Mouse (Mus musculus): ENCODE measurements at regions not wholly inside any gene's neighbourhood (a gene's known extent, or its start where the extent isn't known, plus 50 kb on each side); places are given as distances from the start of the nearest gene placed in this dataset.

GRCm38 (mm10) chr3:41433106-41433505 lies 122.4 kb upstream of the Jade1 start:
- Histone ChIP-seq H3K4me3 (replicated peaks) (no peak overlapping the region), H3K36me3 (no peaks in the 10 kb centered on the region), H3K4me2 (no peak overlapping the region), H3K27ac (no peak overlapping the region), H3K9me3 (replicated peaks) (no peaks in the 10 kb centered on the region), H3K9ac (no peak overlapping the region), H3K27me3 (no peaks in the 10 kb centered on the region), H3K4me1 (peaks cover 5% of the 10 kb centered on the region; the same call in 1 of the 2 replicates)
- ATAC-seq (replicated peaks; ENCODE audit: low FRiP score), result no peak
- 63% methylated on average over 3 of the region's 3 CpGs for WGBS

GRCm38 (mm10) chr3:41432376-41432775 lies 123.2 kb upstream of the Jade1 start:
- no peak overlapping the region for H3K4me2 ChIP-seq
- no peaks in the 10 kb centered on the region for H3K36me3 ChIP-seq
- no peak overlapping the region for H3K4me3 ChIP-seq (replicated peaks)
- no peaks in the 10 kb centered on the region for H3K27me3 ChIP-seq
- ATAC-seq (replicated peaks; ENCODE audit: low FRiP score), result 0 out of 2 replicates have a peak, but pooled peaks have one; percentile 54
- H3K4me1 ChIP-seq, result peaks cover 5% of the 10 kb centered on the region; the same call in 1 of the 2 replicates
- WGBS, result 80% methylated on average over 5 of the region's 5 CpGs
- H3K9ac ChIP-seq, result no peak overlapping the region
- H3K27ac ChIP-seq, result no peak overlapping the region
- H3K9me3 ChIP-seq (replicated peaks), result no peaks in the 10 kb centered on the region

- no peak overlapping the region for H3K4me3 ChIP-seq (replicated peaks)
- no peak for ATAC-seq (replicated peaks; ENCODE audit: low FRiP score)
- no peaks in the 10 kb centered on the region for H3K9me3 ChIP-seq (replicated peaks)
- no peaks in the 10 kb centered on the region for H3K36me3 ChIP-seq
- H3K27ac ChIP-seq, result no peak overlapping the region
- no peaks in the 10 kb centered on the region for H3K27me3 ChIP-seq
- H3K4me1 ChIP-seq, result peaks cover 5% of the 10 kb centered on the region; the same call in 1 of the 2 replicates
- 47% methylated on average over 3 of the region's 3 CpGs for WGBS
- no peak overlapping the region for H3K9ac ChIP-seq
- no peak overlapping the region for H3K4me2 ChIP-seq
Measured at GRCm38 (mm10) chr3:41430191-41430590, 125.3 kb upstream of the Jade1 start.

GRCm38 (mm10) chr3:41426946-41427345 lies 128.6 kb upstream of the Jade1 start:
- no peaks in the 10 kb centered on the region for H3K36me3 ChIP-seq
- no peak overlapping the region for H3K27ac ChIP-seq
- no peak overlapping the region for H3K4me2 ChIP-seq
- H3K27me3 ChIP-seq, result no peaks in the 10 kb centered on the region
- ATAC-seq (replicated peaks; ENCODE audit: low FRiP score), result no peak
- peaks cover 19% of the 10 kb centered on the region for H3K4me1 ChIP-seq
- 76% methylated on average over 3 of the region's 3 CpGs for WGBS
- H3K9me3 ChIP-seq (replicated peaks), result no peaks in the 10 kb centered on the region
- no peak overlapping the region for H3K4me3 ChIP-seq (replicated peaks)
- no peak overlapping the region for H3K9ac ChIP-seq

GRCm38 (mm10) chr3:41425863-41426262 lies 129.7 kb upstream of the Jade1 start:
- ATAC-seq (replicated peaks; ENCODE audit: low FRiP score), result no peak
- WGBS, result 50% methylated on average over 8 of the region's 8 CpGs
- Histone ChIP-seq H3K36me3 (no peaks in the 10 kb centered on the region), H3K4me1 (peaks cover 19% of the 10 kb centered on the region), H3K4me3 (replicated peaks) (no peak overlapping the region), H3K4me2 (no peak overlapping the region), H3K9me3 (replicated peaks) (no peaks in the 10 kb centered on the region), H3K27ac (no peak overlapping the region), H3K27me3 (no peaks in the 10 kb centered on the region), H3K9ac (no peak overlapping the region)

- WGBS, result 14% methylated on average over 10 of the region's 10 CpGs
Measured at GRCm38 (mm10) chr3:41424142-41424939, 131.2 kb upstream of the Jade1 start.

GRCm38 (mm10) chr3:41423630-41424029 lies 131.9 kb upstream of the Jade1 start:
- Histone ChIP-seq H3K9me3 (replicated peaks) (no peaks in the 10 kb centered on the region), H3K4me2 (no peak overlapping the region), H3K27ac (no peak overlapping the region), H3K36me3 (no peaks in the 10 kb centered on the region), H3K27me3 (no peaks in the 10 kb centered on the region), H3K4me3 (replicated peaks) (no peak overlapping the region), H3K4me1 (peaks cover 15% of the 10 kb centered on the region), H3K9ac (no peak overlapping the region)
- ATAC-seq (replicated peaks; ENCODE audit: low FRiP score), result peak; percentile 63
- WGBS, result 53% methylated on average over 5 of the region's 5 CpGs

More at GRCm38 (mm10) chr3:41424142-41424939, 131.2 kb upstream of the Jade1 start:
- no peaks in the 10 kb centered on the region for H3K36me3 ChIP-seq
- H3K4me2 ChIP-seq, result 0 out of 2 replicates have a peak overlapping the region, but pooled peaks have one; percentile 9
- H3K4me1 ChIP-seq, result peaks cover 15% of the 10 kb centered on the region
- H3K27me3 ChIP-seq, result no peaks in the 10 kb centered on the region
- H3K27ac ChIP-seq, result no peak overlapping the region
- H3K4me3 ChIP-seq (replicated peaks), result no peak overlapping the region
- peak; percentile 64; the same call in 1 of the 2 replicates for ATAC-seq (replicated peaks; ENCODE audit: low FRiP score)
- no peak overlapping the region for H3K9ac ChIP-seq
- no peaks in the 10 kb centered on the region for H3K9me3 ChIP-seq (replicated peaks)

GRCm38 (mm10) chr3:41422615-41423579 lies 132.6 kb upstream of the Jade1 start:
- WGBS, result 17% methylated on average over 14 of the region's 14 CpGs
- 0 out of 2 replicates have a peak overlapping the region, but pooled peaks have one; percentile 17 for H3K4me2 ChIP-seq
- H3K9ac ChIP-seq, result no peak overlapping the region
- H3K27me3 ChIP-seq, result no peaks in the 10 kb centered on the region
- no peak overlapping the region for H3K4me3 ChIP-seq (replicated peaks)
- no peaks in the 10 kb centered on the region for H3K36me3 ChIP-seq
- peaks cover 15% of the 10 kb centered on the region for H3K4me1 ChIP-seq
- peak; percentile 71 for ATAC-seq (replicated peaks; ENCODE audit: low FRiP score)
- H3K27ac ChIP-seq, result no peak overlapping the region
- H3K9me3 ChIP-seq (replicated peaks), result no peaks in the 10 kb centered on the region

- Histone ChIP-seq H3K4me2 (no peak overlapping the region), H3K36me3 (no peaks in the 10 kb centered on the region), H3K4me3 (replicated peaks) (no peak overlapping the region), H3K9me3 (replicated peaks) (no peaks in the 10 kb centered on the region), H3K27me3 (no peaks in the 10 kb centered on the region), H3K4me1 (peaks cover 8% of the 10 kb centered on the region), H3K27ac (no peak overlapping the region), H3K9ac (no peak overlapping the region)
- ATAC-seq (replicated peaks; ENCODE audit: low FRiP score), result no peak
- 92% methylated on average over 1 of the region's 1 CpGs for WGBS
Measured at GRCm38 (mm10) chr3:41413771-41414170, 141.8 kb upstream of the Jade1 start.

GRCm38 (mm10) chr3:41412698-41413097 lies 142.8 kb upstream of the Jade1 start:
- Histone ChIP-seq H3K9ac (no peak overlapping the region), H3K4me3 (replicated peaks) (no peak overlapping the region), H3K9me3 (replicated peaks) (no peaks in the 10 kb centered on the region), H3K27ac (no peak overlapping the region), H3K27me3 (no peaks in the 10 kb centered on the region), H3K4me2 (no peak overlapping the region), H3K4me1 (peaks cover 14% of the 10 kb centered on the region), H3K36me3 (no peaks in the 10 kb centered on the region)
- no peak for ATAC-seq (replicated peaks; ENCODE audit: low FRiP score)
- WGBS, result 73% methylated on average over 2 of the region's 2 CpGs

- ATAC-seq (replicated peaks; ENCODE audit: low FRiP score), result peak; percentile 79
- H3K4me1 ChIP-seq, result peaks cover 14% of the 10 kb centered on the region
- H3K9me3 ChIP-seq (replicated peaks), result no peaks in the 10 kb centered on the region
- H3K27ac ChIP-seq, result peak overlapping the region; percentile 22; the same call in 1 of the 2 replicates
- 16% methylated on average over 15 of the region's 15 CpGs for WGBS
- H3K4me3 ChIP-seq (replicated peaks), result peak overlapping the region; percentile 43
- H3K9ac ChIP-seq, result peak overlapping the region; percentile 17; the same call in 1 of the 2 replicates
- H3K36me3 ChIP-seq, result no peaks in the 10 kb centered on the region
- peak overlapping the region; percentile 58 for H3K4me2 ChIP-seq
- no peaks in the 10 kb centered on the region for H3K27me3 ChIP-seq
Measured at GRCm38 (mm10) chr3:41408821-41409737, 146.5 kb upstream of the Jade1 start.

Measured in kidney, embryonic 15.5 days (tissue).